Mouse (Mus musculus) lung, embryonic 14.5 days (tissue): ENCODE results near the gene Fxyd1. TPM values are rescaled to one million over a fixed set of nuclear protein-coding genes. Genes with fewer than 3 reads are reported as not detected.

ENCODE experiments used
- ATAC-seq: fragments of 200-750 bp; cut with Nextera tagmentation; 2 replicates; pipeline ENCODE4 v1.8.0; 2017; ENCODE audit warnings: mild to moderate bottlenecking, moderate TSS enrichment, moderate library complexity; ENCODE audit not compliant: insufficient read depth
- DNase-seq: peaks from one replicate; pipeline ENCODE4 v3.0.0-alpha.2; 2015
- H3K27ac ChIP-seq: fragments of 300-500 bp; sonication (generic); 2 replicates; pipeline ENCODE4 v1.5.1; 2014; ENCODE audit warnings: low read depth, mild to moderate bottlenecking, moderate library complexity
- H3K27me3 ChIP-seq: fragments of 300-500 bp; sonication (generic); 2 replicates; pipeline ENCODE4 v1.6.1; 2014; ENCODE audit warnings: low read length, control low read depth; ENCODE audit not compliant: insufficient read depth
- H3K36me3 ChIP-seq: fragments of 300-500 bp; sonication (generic); 2 replicates; pipeline ENCODE4 v1.6.1; 2014; ENCODE audit warnings: control low read depth; ENCODE audit not compliant: insufficient read depth
- H3K4me1 ChIP-seq: fragments of 300-500 bp; sonication (generic); 2 replicates; pipeline ENCODE4 v1.6.1; 2014; ENCODE audit warnings: antibody characterized with exemption, control low read depth; ENCODE audit not compliant: insufficient read depth
- H3K4me2 ChIP-seq: fragments of 300-500 bp; sonication (generic); 2 replicates; pipeline ENCODE4 v1.6.1; 2014; ENCODE audit warnings: mild to moderate bottlenecking
- H3K4me3 ChIP-seq: fragments of 300-500 bp; sonication (generic); 2 replicates; pipeline ENCODE4 v1.5.1; 2014; ENCODE audit warnings: low read depth, low read length
- H3K9ac ChIP-seq: fragments of 300-500 bp; sonication (generic); 2 replicates; pipeline ENCODE4 v1.6.1; 2014
- H3K9me3 ChIP-seq: fragments of 300-500 bp; sonication (generic); 2 replicates; pipeline ENCODE4 v1.6.1; 2016; ENCODE audit warnings: low read depth, low read length, control low read depth
- CTCF ChIP-seq: IDR thresholded peaks from 2 replicates; pipeline ENCODE4 v1.5.1; 2016; ENCODE audit warnings: antibody characterized with exemption, low read depth
- WGBS: fragments of 180-500 bp; shearing (Covaris S2); extraction: QIAGEN DNeasy Blood & Tissue Kit; methylation state at CpG from one replicate; pipeline ENCODE4 v1.1.7; 2014; 5-methylcytosine and 5-hydroxymethylcytosine counted together
- polyA plus RNA-seq: library from polyadenylated mRNA; unstranded; fragments of >200 nt; fragmentation: Nextera tagmentation; extraction: Ambion mirVana; gene quantifications from 2 replicates; pipeline ENCODE4 v1.2.1, GENCODE M21; 2014

Gene Fxyd1
- polyA plus RNA-seq, 1 experiment from 2014 or later: 51.4 TPM

GRCm38 (mm10) chr7:31085171-31085570 is 28.2 kb upstream of the Fxyd1 start:
- H3K4me3 ChIP-seq: no peak overlapping the region
- H3K27me3 ChIP-seq: no peaks in the 10 kb centered on the region
- 49% methylated on average over 3 of the region's 3 CpGs for WGBS
- DNase-seq (no peak), ATAC-seq (peak; percentile 29; the same call in 1 of the 2 replicates)
- no peak overlapping the region for H3K9ac ChIP-seq
- no peaks in the 10 kb centered on the region for H3K9me3 ChIP-seq
- H3K36me3 ChIP-seq: no peaks in the 10 kb centered on the region
- peak overlapping the region; percentile 47 for H3K27ac ChIP-seq
- no peak for TF ChIP-seq CTCF
- H3K4me1 ChIP-seq: no peaks in the 10 kb centered on the region
- no peak overlapping the region for H3K4me2 ChIP-seq

GRCm38 (mm10) chr7:31084140-31084539 is 27.1 kb upstream of the Fxyd1 start:
- no peaks in the 10 kb centered on the region for H3K36me3 ChIP-seq
- ATAC-seq (peak; percentile 63; the same call in 1 of the 2 replicates), DNase-seq (peak; percentile 63)
- H3K9me3 ChIP-seq: no peaks in the 10 kb centered on the region
- TF ChIP-seq CTCF: no peak
- no peak overlapping the region for H3K4me3 ChIP-seq
- H3K4me1 ChIP-seq: no peaks in the 10 kb centered on the region
- H3K27me3 ChIP-seq: no peaks in the 10 kb centered on the region
- no peak overlapping the region; the same call in 1 of the 2 replicates for H3K9ac ChIP-seq
- 0 out of 2 replicates have a peak overlapping the region, but pooled peaks have one; percentile 10 for H3K4me2 ChIP-seq
- 33% methylated on average over 9 of the region's 9 CpGs for WGBS
- H3K27ac ChIP-seq: peak overlapping the region; percentile 78; the same call in 1 of the 2 replicates

- Histone ChIP-seq H3K27ac (0 out of 2 replicates have a peak overlapping the region, but pooled peaks have one; percentile 78), H3K4me1 (no peaks in the 10 kb centered on the region), H3K4me3 (no peak overlapping the region), H3K27me3 (no peaks in the 10 kb centered on the region), H3K9ac (no peak overlapping the region), H3K4me2 (no peak overlapping the region), H3K36me3 (no peaks in the 10 kb centered on the region), H3K9me3 (no peaks in the 10 kb centered on the region)
- DNase-seq (no peak), ATAC-seq (0 out of 2 replicates have a peak, but pooled peaks have one; percentile 19)
- TF ChIP-seq CTCF: no peak
- WGBS: 63% methylated on average over 14 of the region's 14 CpGs
Measured at GRCm38 (mm10) chr7:31082831-31083588, 26.0 kb upstream of the Fxyd1 start.

- Histone ChIP-seq H3K27me3 (no peaks in the 10 kb centered on the region), H3K4me2 (no peak overlapping the region)
Measured at GRCm38 (mm10) chr7:31082106-31082505, 25.1 kb upstream of the Fxyd1 start.

GRCm38 (mm10) chr7:31081106-31081505 is 24.1 kb upstream of the Fxyd1 start:
- H3K4me2 ChIP-seq: no peak overlapping the region
- H3K4me3 ChIP-seq: no peak overlapping the region
- H3K27me3 ChIP-seq: no peaks in the 10 kb centered on the region
- ATAC-seq (no peak), DNase-seq (no peak)
- H3K36me3 ChIP-seq: no peaks in the 10 kb centered on the region
- no peak for TF ChIP-seq CTCF
- no peaks in the 10 kb centered on the region for H3K4me1 ChIP-seq
- H3K9me3 ChIP-seq: no peaks in the 10 kb centered on the region
- WGBS: 52% methylated on average over 1 of the region's 1 CpGs
- H3K27ac ChIP-seq: no peak overlapping the region
- no peak overlapping the region for H3K9ac ChIP-seq

More at GRCm38 (mm10) chr7:31082106-31082505, 25.1 kb upstream of the Fxyd1 start:
- no peak for TF ChIP-seq CTCF
- Histone ChIP-seq H3K36me3 (no peaks in the 10 kb centered on the region), H3K9ac (no peak overlapping the region), H3K4me1 (no peaks in the 10 kb centered on the region), H3K9me3 (no peaks in the 10 kb centered on the region), H3K27ac (no peak overlapping the region), H3K4me3 (no peak overlapping the region)
- DNase-seq: no peak
- no peak for ATAC-seq

GRCm38 (mm10) chr7:31080611-31081010 is 23.6 kb upstream of the Fxyd1 start:
- Histone ChIP-seq H3K9me3 (no peaks in the 10 kb centered on the region), H3K4me3 (no peak overlapping the region), H3K4me1 (no peaks in the 10 kb centered on the region), H3K9ac (no peak overlapping the region), H3K4me2 (no peak overlapping the region), H3K36me3 (no peaks in the 10 kb centered on the region), H3K27ac (no peak overlapping the region), H3K27me3 (no peaks in the 10 kb centered on the region)
- no peak for DNase-seq
- 61% methylated on average over 3 of the region's 3 CpGs for WGBS
- ATAC-seq: no peak
- no peak for TF ChIP-seq CTCF

DNA sequence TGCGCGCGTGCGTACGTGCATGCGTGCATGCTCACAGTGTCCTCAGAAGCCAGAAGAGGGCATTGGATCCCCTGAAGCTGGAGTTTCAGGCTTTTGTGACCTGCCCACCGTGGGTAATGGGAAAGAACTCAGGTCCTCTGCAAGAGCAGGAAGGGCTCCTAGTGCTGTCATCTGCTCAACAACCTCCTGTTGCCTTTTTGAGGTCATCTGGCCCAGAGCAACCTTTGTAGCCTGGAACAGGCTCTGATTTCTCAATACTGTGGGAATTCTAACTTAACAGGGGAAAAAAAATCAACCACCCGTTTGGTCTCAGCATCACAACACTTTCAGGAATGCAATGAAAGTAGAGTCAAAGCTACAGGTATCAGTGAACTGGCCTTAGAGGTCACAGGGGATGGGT is 22.7 kb upstream of the Fxyd1 start:
- no peak overlapping the region for H3K4me2 ChIP-seq
- ATAC-seq: no peak
- no peak overlapping the region for H3K4me3 ChIP-seq
- no peak for DNase-seq
- 78% methylated on average over 8 of the region's 8 CpGs for WGBS
- H3K9me3 ChIP-seq: no peaks in the 10 kb centered on the region
- H3K36me3 ChIP-seq: no peaks in the 10 kb centered on the region
- no peak overlapping the region for H3K27ac ChIP-seq
- H3K4me1 ChIP-seq: no peaks in the 10 kb centered on the region
- no peaks in the 10 kb centered on the region for H3K27me3 ChIP-seq
- H3K9ac ChIP-seq: no peak overlapping the region
- no peak for TF ChIP-seq CTCF
